Mouse (Mus musculus) G1E (cell line): ENCODE measurements at regions not wholly inside any gene's neighbourhood (a gene's known extent, or its start where the extent isn't known, plus 50 kb on each side); places are given as distances from the start of the nearest gene placed in this dataset.

Experiments
- CTCF ChIP-seq: IDR thresholded peaks from 2 replicates; pipeline ENCODE4 v1.5.1; 2012; ENCODE audit warnings: low read depth, low read length, inconsistent platforms, mixed read lengths
- GATA2 ChIP-seq: IDR thresholded peaks from 2 replicates; pipeline ENCODE4 v1.6.1; 2012; ENCODE audit warnings: low read depth, low read length, inconsistent platforms, borderline replicate concordance
- TAL1 ChIP-seq: conservative IDR thresholded peaks from 2 replicates; pipeline ENCODE4 v1.6.1; 2012; ENCODE audit warnings: low read depth, low read length, inconsistent platforms, mixed read lengths

- TF ChIP-seq CTCF (no peak), GATA2 (no peak), TAL1 (no peak)
Observed at GRCm38 (mm10) chr17:45958094-45958881, 73.9 kb downstream of the Vegfa start.
